ENCODE assay signal across 28 mouse cellular contexts in genomic region chr17:67636304-67636703, GRCm38 (mm10). TPM values are rescaled to one million over a fixed set of nuclear protein-coding genes. Genes with fewer than 3 reads are reported as not detected.
A peak's percentile ranks its signal among the peaks of the same experiment; 100 is the strongest.
DNase-seq lines count a peak whose midpoint lies in the region; ATAC-seq and TF ChIP-seq lines count a peak whose summit lies in the region.
"Had no signal": no experiment of that assay in that cellular context is flagged by ENCODE, and none has a peak within 500 bp of the region (broad histone marks: within the 10 kb centered on the region; RNA-seq: fewer than 3 reads in every experiment).

No protein-coding gene starts in this region.

- no peak overlapping the region for H3K4me2 ChIP-seq in intestine, postnatal 0 days (replicated peaks; ENCODE audit: low read depth)
- H3K4me2 ChIP-seq in intestine, embryonic 15.5 days (replicated peaks): no peak overlapping the region
- no peak overlapping the region for H3K4me2 ChIP-seq in midbrain, embryonic 11.5 days
- no peak overlapping the region for H3K4me2 ChIP-seq in stomach, postnatal 0 days (replicated peaks; ENCODE audit: low read depth)
- H3K4me2 ChIP-seq: embryonic facial prominence, embryonic 12.5 days; heart, embryonic 12.5 days; limb, embryonic 15.5 days; lung, embryonic 15.5 days; midbrain, embryonic 12.5 days had no signal

- DNase-seq in embryo, embryonic 10 days (ENCODE audit: low spot score): peak; percentile 35
- no peak for DNase-seq in embryo, embryonic 9.5 days (ENCODE audit: extremely low spot score)
- peak; percentile 44 for DNase-seq in midbrain, embryonic 11.5 days (ENCODE audit: low spot score, missing footprints)
- no peak for DNase-seq in midbrain, embryonic 10.5 days (ENCODE audit: low spot score)
- no peak for DNase-seq in stomach, postnatal 0 days (ENCODE audit: low spot score)
- no peak for DNase-seq in thymus, postnatal 36 days
- DNase-seq: adrenal gland, postnatal 14 days; cerebellum, adult 9-10 months; heart, postnatal 14 days; kidney, adult 2 months; kidney, postnatal 25 days; left cerebral cortex, postnatal 4 days; right cerebral cortex, postnatal 14 days; spleen, adult 18-20 months had no signal

- no peak overlapping the region for H3K4me3 ChIP-seq in intestine, postnatal 0 days (ENCODE audit: low read depth, low read length)
- H3K4me3 ChIP-seq in intestine, embryonic 15.5 days (replicated peaks): no peak overlapping the region
- H3K4me3 ChIP-seq in midbrain, embryonic 11.5 days (ENCODE audit: low read depth, low read length): no peak overlapping the region
- no peak overlapping the region for H3K4me3 ChIP-seq in midbrain, embryonic 10.5 days
- no peak overlapping the region for H3K4me3 ChIP-seq in stomach, postnatal 0 days (ENCODE audit: low read depth, low read length)
- H3K4me3 ChIP-seq: embryonic facial prominence, embryonic 12.5 days; heart, embryonic 12.5 days; limb, embryonic 15.5 days; lung, embryonic 15.5 days; midbrain, embryonic 12.5 days had no signal

- no peak for TF ChIP-seq EP300 in stomach, postnatal 0 days (optimal IDR thresholded peaks at IDR 0.05)

- TF ChIP-seq CTCF in intestine, postnatal 0 days (IDR thresholded peaks at IDR 0.05; ENCODE audit: low read depth): peak; percentile 44
- peak; percentile 55 for TF ChIP-seq CTCF in stomach, postnatal 0 days (IDR thresholded peaks at IDR 0.05; ENCODE audit: low read depth)

- 75% methylated on average over 3 of the region's 3 CpGs for WGBS in intestine, postnatal 0 days
- 69% methylated on average over 3 of the region's 3 CpGs for WGBS in intestine, embryonic 15.5 days
- 71% methylated on average over 3 of the region's 3 CpGs for WGBS in midbrain, embryonic 11.5 days
- 70% methylated on average over 3 of the region's 3 CpGs for WGBS in midbrain, embryonic 10.5 days
- WGBS in stomach, postnatal 0 days: 64% methylated on average over 3 of the region's 3 CpGs

- no peaks in the 10 kb centered on the region for H3K9me3 ChIP-seq in intestine, postnatal 0 days (ENCODE audit: control insufficient read depth)
- no peaks in the 10 kb centered on the region for H3K9me3 ChIP-seq in intestine, embryonic 15.5 days
- H3K9me3 ChIP-seq in midbrain, embryonic 11.5 days (ENCODE audit: control insufficient read depth, low read length): no peaks in the 10 kb centered on the region
- no peaks in the 10 kb centered on the region for H3K9me3 ChIP-seq in midbrain, embryonic 10.5 days (replicated peaks)
- no peaks in the 10 kb centered on the region for H3K9me3 ChIP-seq in stomach, postnatal 0 days (ENCODE audit: control insufficient read depth, low read length)
- H3K9me3 ChIP-seq: embryonic facial prominence, embryonic 12.5 days; heart, embryonic 12.5 days; limb, embryonic 15.5 days; lung, embryonic 15.5 days; midbrain, embryonic 12.5 days had no signal

- no peaks in the 10 kb centered on the region for H3K36me3 ChIP-seq in intestine, postnatal 0 days (ENCODE audit: control insufficient read depth, insufficient read depth)
- no peaks in the 10 kb centered on the region for H3K36me3 ChIP-seq in intestine, embryonic 15.5 days
- no peaks in the 10 kb centered on the region for H3K36me3 ChIP-seq in midbrain, embryonic 11.5 days (ENCODE audit: control insufficient read depth, insufficient read depth, low read length)
- no peaks in the 10 kb centered on the region for H3K36me3 ChIP-seq in midbrain, embryonic 10.5 days
- no peaks in the 10 kb centered on the region for H3K36me3 ChIP-seq in stomach, postnatal 0 days (ENCODE audit: control insufficient read depth, insufficient read depth, low read length)
- H3K36me3 ChIP-seq: embryonic facial prominence, embryonic 12.5 days; heart, embryonic 12.5 days; limb, embryonic 15.5 days; lung, embryonic 15.5 days; midbrain, embryonic 12.5 days had no signal

- H3K27me3 ChIP-seq in intestine, postnatal 0 days (replicated peaks; ENCODE audit: control insufficient read depth, insufficient read depth, low read length): no peaks in the 10 kb centered on the region
- no peaks in the 10 kb centered on the region for H3K27me3 ChIP-seq in intestine, embryonic 15.5 days (replicated peaks)
- no peaks in the 10 kb centered on the region for H3K27me3 ChIP-seq in midbrain, embryonic 11.5 days (ENCODE audit: control insufficient read depth, insufficient read depth, low read length)
- H3K27me3 ChIP-seq in midbrain, embryonic 10.5 days (ENCODE audit: low read depth, poor library complexity, severe bottlenecking): peaks cover 4% of the 10 kb centered on the region; the same call in 1 of the 2 replicates
- no peaks in the 10 kb centered on the region for H3K27me3 ChIP-seq in stomach, postnatal 0 days (ENCODE audit: control insufficient read depth, insufficient read depth, low read length)
- H3K27me3 ChIP-seq: heart, embryonic 12.5 days; lung, embryonic 15.5 days; midbrain, embryonic 12.5 days had no signal

- no peak for ATAC-seq in intestine, postnatal 0 days
- no peak for ATAC-seq in intestine, embryonic 15.5 days
- ATAC-seq in midbrain, embryonic 11.5 days (ENCODE audit: low FRiP score): no peak
- no peak for ATAC-seq in stomach, postnatal 0 days (ENCODE audit: low FRiP score, low TSS enrichment)
- ATAC-seq: activated CD4-positive, CD25-positive, alpha-beta regulatory T cell, adult 4 months had no signal

- no peak overlapping the region for H3K9ac ChIP-seq in intestine, postnatal 0 days (ENCODE audit: low read depth, low read length)
- no peak overlapping the region for H3K9ac ChIP-seq in intestine, embryonic 15.5 days
- H3K9ac ChIP-seq in midbrain, embryonic 11.5 days (ENCODE audit: low read length): no peak overlapping the region
- no peak overlapping the region for H3K9ac ChIP-seq in stomach, postnatal 0 days (ENCODE audit: low read length)
- H3K9ac ChIP-seq: embryonic facial prominence, embryonic 12.5 days; heart, embryonic 12.5 days; limb, embryonic 15.5 days; liver, embryonic 14.5 days; lung, embryonic 15.5 days; midbrain, embryonic 12.5 days had no signal

- no peak overlapping the region for H3K27ac ChIP-seq in intestine, postnatal 0 days (ENCODE audit: low read depth, low read length)
- no peak overlapping the region for H3K27ac ChIP-seq in intestine, embryonic 15.5 days
- H3K27ac ChIP-seq in midbrain, embryonic 11.5 days (ENCODE audit: low read depth, low read length): no peak overlapping the region
- H3K27ac ChIP-seq in midbrain, embryonic 10.5 days (replicated peaks): no peak overlapping the region
- H3K27ac ChIP-seq in stomach, postnatal 0 days (replicated peaks): no peak overlapping the region
- H3K27ac ChIP-seq: embryonic facial prominence, embryonic 12.5 days; limb, embryonic 15.5 days; liver, embryonic 14.5 days; lung, embryonic 15.5 days; midbrain, embryonic 12.5 days had no signal

- no peaks in the 10 kb centered on the region for H3K4me1 ChIP-seq in intestine, postnatal 0 days (replicated peaks; ENCODE audit: control insufficient read depth, insufficient read depth, low read length)
- 0 out of 2 replicates have a peak, but pooled peaks cover 5% of the 10 kb centered on the region for H3K4me1 ChIP-seq in intestine, embryonic 15.5 days (replicated peaks)
- no peaks in the 10 kb centered on the region for H3K4me1 ChIP-seq in midbrain, embryonic 11.5 days (ENCODE audit: control insufficient read depth, insufficient read depth, low read length)
- peaks cover 7% of the 10 kb centered on the region; the same call in 1 of the 2 replicates for H3K4me1 ChIP-seq in midbrain, embryonic 10.5 days
- H3K4me1 ChIP-seq in stomach, postnatal 0 days (replicated peaks; ENCODE audit: control insufficient read depth, insufficient read depth): no peaks in the 10 kb centered on the region
- H3K4me1 ChIP-seq: embryonic facial prominence, embryonic 12.5 days; midbrain, embryonic 12.5 days had no signal

RNA-seq across cellular contexts. Expression of gene Lrrc30, which starts 3.8 kb away (rescaled TPM):
- polyA plus RNA-seq in intestine, postnatal 0 days (2015; fragmentation: Nextera tagmentation; extraction: Ambion mirVana): not detected in 2 replicates
- not detected in 2 replicates for polyA plus RNA-seq in intestine, embryonic 15.5 days (2015; fragmentation: Nextera tagmentation; extraction: Ambion mirVana)
- not detected in 2 replicates for polyA plus RNA-seq in midbrain, embryonic 11.5 days (2014; fragmentation: Nextera tagmentation; extraction: Ambion mirVana)
- polyA plus RNA-seq in midbrain, embryonic 10.5 days (2016; fragmentation: Nextera tagmentation; extraction: Ambion mirVana): not detected in 2 replicates
- polyA plus RNA-seq in stomach, postnatal 0 days (2015; fragmentation: Nextera tagmentation; extraction: Ambion mirVana): not detected in 2 replicates
- polyA plus RNA-seq: activated CD4-positive, CD25-positive, alpha-beta regulatory T cell, adult 4 months; forebrain, embryonic 11.5 days; gonadal fat pad, adult 2 months; hindbrain, embryonic 11.5 days; liver, embryonic 14.5 days; lung, embryonic 15.5 days; midbrain, embryonic 12.5 days; neural tube, embryonic 11.5 days; testis, adult 2 months had no signal

Comparison
In these comparisons a context has a peak if more than half of its experiments do, and no peak if none do; other contexts are left out.
1. DNase-seq: peak in embryo, embryonic 10 days (single experiment) and midbrain, embryonic 11.5 days (single experiment); none in embryo, embryonic 9.5 days (single experiment), midbrain, embryonic 10.5 days (single experiment), stomach, postnatal 0 days (single experiment) and thymus, postnatal 36 days (0 of 2).